Mouse (Mus musculus) embryonic facial prominence, embryonic 11.5 days (tissue): ENCODE data around the gene Dusp2. TPM values are rescaled to one million over a fixed set of nuclear protein-coding genes. Genes with fewer than 3 reads are reported as not detected.

Experiments used
- ATAC-seq: fragments of 200-750 bp; cut with Nextera tagmentation; replicated peaks from 2 replicates; pipeline ENCODE4 v1.8.0; 2017; ENCODE audit warnings: low read depth; ENCODE audit not compliant: insufficient number of reproducible peaks, low FRiP score, low TSS enrichment
- DNase-seq: peaks from one replicate; pipeline ENCODE4 v3.0.0-alpha.2; 2015; ENCODE audit warnings: low spot score
- H3K27ac ChIP-seq: fragments of 300-500 bp; sonication (generic); replicated peaks from 2 replicates; pipeline ENCODE4 v1.5.1; 2014; ENCODE audit warnings: mild to moderate bottlenecking, low read depth, low read length, control low read depth
- H3K27me3 ChIP-seq: fragments of 300-500 bp; sonication (generic); 2 replicates; pipeline ENCODE4 v1.6.1; 2014; ENCODE audit warnings: mild to moderate bottlenecking, low read length, moderate library complexity, mixed read lengths; ENCODE audit not compliant: control insufficient read depth, insufficient read depth
- H3K36me3 ChIP-seq: fragments of 300-500 bp; sonication (generic); replicated peaks from 2 replicates; pipeline ENCODE4 v1.6.1; 2014; ENCODE audit warnings: low read depth, mild to moderate bottlenecking, low read length, moderate library complexity, mixed read lengths; ENCODE audit not compliant: control insufficient read depth, insufficient read depth
- H3K4me1 ChIP-seq: fragments of 300-500 bp; sonication (generic); 2 replicates; pipeline ENCODE4 v1.6.1; 2014; ENCODE audit warnings: low read length, mixed read lengths; ENCODE audit not compliant: control insufficient read depth, insufficient read depth
- H3K4me2 ChIP-seq: fragments of 300-500 bp; sonication (generic); 2 replicates; pipeline ENCODE4 v1.6.1; 2014; ENCODE audit warnings: low read depth, mild to moderate bottlenecking, control low read depth, low read length, moderate library complexity
- H3K4me3 ChIP-seq: fragments of 300-500 bp; sonication (generic); 2 replicates; pipeline ENCODE4 v1.5.1; 2014; ENCODE audit warnings: low read depth, low read length, control low read depth
- H3K9ac ChIP-seq: fragments of 300-500 bp; sonication (generic); replicated peaks from 2 replicates; pipeline ENCODE4 v1.6.1; 2014; ENCODE audit warnings: mild to moderate bottlenecking, control low read depth, low read length
- H3K9me3 ChIP-seq: fragments of 300-500 bp; sonication (generic); replicated peaks from 2 replicates; pipeline ENCODE4 v1.6.1; 2016; ENCODE audit warnings: mild to moderate bottlenecking, low read length, inconsistent platforms, mixed read lengths; ENCODE audit not compliant: control insufficient read depth
- WGBS: fragments of 180-500 bp; shearing (Covaris S2); extraction: QIAGEN DNeasy Blood & Tissue Kit; methylation state at CpG from one replicate; pipeline ENCODE4 v1.1.7; 2014; 5-methylcytosine and 5-hydroxymethylcytosine counted together
- polyA plus RNA-seq: library from polyadenylated mRNA; unstranded; fragments of >200 nt; fragmentation: Nextera tagmentation; extraction: Ambion mirVana; gene quantifications from 2 replicates; pipeline ENCODE4 v1.2.1, GENCODE M21; 2014

Dusp2 gene
- polyA plus RNA-seq, 1 experiment from 2014 or later, result 4.4 TPM

DNA sequence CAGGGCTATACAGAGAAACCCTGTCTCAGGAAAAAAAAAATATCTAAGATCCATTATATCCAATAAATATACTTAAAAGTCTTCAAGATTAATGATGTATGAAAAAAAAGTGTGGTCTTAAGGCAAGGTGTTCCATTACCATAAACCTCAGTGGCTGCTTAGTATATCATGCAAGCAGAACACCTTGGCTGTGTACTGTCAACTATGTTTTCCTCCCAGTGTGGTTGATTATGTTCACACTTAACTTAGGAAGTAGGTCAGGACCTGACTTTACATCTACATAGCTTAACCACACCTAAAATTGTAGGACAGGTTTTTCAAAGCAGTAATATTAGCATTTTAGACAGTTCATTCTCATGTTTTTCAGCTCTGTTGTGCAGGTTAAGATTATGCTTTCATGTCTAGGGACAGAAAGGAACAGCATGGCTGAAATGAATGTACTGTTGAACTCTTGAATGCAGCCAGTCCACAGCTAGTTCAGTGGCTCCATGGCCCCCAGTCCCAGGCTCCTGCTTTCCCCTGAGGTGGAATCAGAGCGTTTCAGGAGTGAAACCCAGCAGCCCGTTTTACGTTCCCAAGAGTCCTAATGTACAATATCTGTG lies 31.2 kb upstream of the Dusp2 start:
- DNase-seq, result no peak
- Histone ChIP-seq H3K4me1 (no peaks in the 10 kb centered on the region), H3K9me3 (no peaks in the 10 kb centered on the region), H3K4me3 (no peak overlapping the region), H3K27ac (no peak overlapping the region), H3K27me3 (no peaks in the 10 kb centered on the region), H3K9ac (no peak overlapping the region), H3K36me3 (no peaks in the 10 kb centered on the region; the same call in 1 of the 2 replicates), H3K4me2 (no peak overlapping the region)
- no peak for ATAC-seq
- WGBS, result 81% methylated on average over 3 of the region's 3 CpGs

DNA sequence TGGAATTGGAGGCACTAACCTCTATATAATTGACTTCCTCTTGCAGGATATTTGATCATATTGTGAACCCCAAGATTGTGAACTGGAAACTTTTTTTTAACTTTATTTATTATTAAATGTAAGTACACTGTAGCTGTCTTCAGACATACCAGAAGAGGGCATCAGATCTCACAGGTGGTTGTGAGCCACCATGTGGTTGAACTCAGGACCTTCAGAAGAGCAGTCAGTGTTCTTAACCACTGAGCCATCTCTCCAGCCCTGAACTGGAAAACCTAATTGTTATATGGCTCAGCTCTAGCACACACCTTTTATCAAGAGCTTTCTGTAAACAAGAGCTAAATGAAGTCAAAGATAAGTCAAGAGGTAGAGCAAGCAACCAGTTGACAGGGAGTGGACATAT lies 29.8 kb upstream of the Dusp2 start:
- Histone ChIP-seq H3K27me3 (no peaks in the 10 kb centered on the region), H3K9me3 (no peaks in the 10 kb centered on the region), H3K36me3 (no peaks in the 10 kb centered on the region), H3K4me1 (no peaks in the 10 kb centered on the region), H3K9ac (no peak overlapping the region), H3K4me2 (no peak overlapping the region), H3K4me3 (no peak overlapping the region), H3K27ac (no peak overlapping the region)
- DNase-seq (no peak), ATAC-seq (no peak)

DNA sequence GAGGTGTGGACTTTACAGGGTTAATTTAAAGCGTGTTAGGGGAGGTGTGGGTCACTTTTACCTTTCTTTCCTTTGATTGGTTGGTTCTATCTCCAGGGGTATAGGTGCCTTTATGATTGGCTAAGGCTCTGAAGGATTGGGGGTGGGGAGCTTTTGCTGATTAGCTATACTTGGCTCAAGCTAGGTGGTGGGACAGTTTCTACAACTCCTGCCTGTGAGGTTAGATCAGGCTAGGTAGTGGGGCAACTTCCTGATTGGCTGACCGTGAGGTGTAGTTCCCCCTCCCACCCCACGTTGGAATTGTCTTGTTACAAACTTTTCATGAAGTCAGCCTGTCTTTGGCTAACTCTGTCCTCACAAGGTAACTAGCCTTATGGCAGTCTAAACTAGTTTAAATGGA lies 28.8 kb upstream of the Dusp2 start:
- H3K36me3 ChIP-seq, result no peaks in the 10 kb centered on the region
- no peak overlapping the region for H3K9ac ChIP-seq
- DNase-seq, result no peak
- H3K27ac ChIP-seq, result no peak overlapping the region
- H3K4me1 ChIP-seq, result no peaks in the 10 kb centered on the region
- H3K4me2 ChIP-seq, result no peak overlapping the region
- 42% methylated on average over 3 of the region's 3 CpGs for WGBS
- no peaks in the 10 kb centered on the region for H3K9me3 ChIP-seq
- no peak overlapping the region for H3K4me3 ChIP-seq
- ATAC-seq, result no peak
- no peaks in the 10 kb centered on the region for H3K27me3 ChIP-seq

DNA sequence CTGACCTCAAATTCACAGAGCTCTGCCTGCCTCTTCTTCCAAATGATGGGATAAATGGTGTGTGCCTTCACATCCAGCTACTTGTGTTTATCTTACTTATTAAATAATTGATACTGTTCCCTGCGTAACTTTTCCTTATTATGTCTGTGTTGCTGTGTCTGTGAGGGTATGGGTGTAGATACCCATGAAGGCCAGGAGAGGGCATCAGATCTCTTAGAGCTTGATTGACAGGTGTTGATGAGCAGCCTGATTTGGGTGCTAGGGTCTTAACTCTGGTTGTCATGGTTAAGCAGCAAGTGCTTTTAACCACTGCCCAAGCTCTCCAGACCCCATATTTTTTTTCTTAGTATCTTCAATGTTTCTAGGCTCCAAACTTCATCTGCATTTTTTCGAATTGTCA lies 27.3 kb upstream of the Dusp2 start:
- Histone ChIP-seq H3K4me3 (no peak overlapping the region), H3K27me3 (no peaks in the 10 kb centered on the region), H3K36me3 (no peaks in the 10 kb centered on the region), H3K4me1 (no peaks in the 10 kb centered on the region), H3K9ac (no peak overlapping the region), H3K4me2 (no peak overlapping the region), H3K27ac (no peak overlapping the region), H3K9me3 (no peaks in the 10 kb centered on the region)
- no peak for DNase-seq
- ATAC-seq, result no peak
- 88% methylated on average over 2 of the region's 2 CpGs for WGBS

DNA sequence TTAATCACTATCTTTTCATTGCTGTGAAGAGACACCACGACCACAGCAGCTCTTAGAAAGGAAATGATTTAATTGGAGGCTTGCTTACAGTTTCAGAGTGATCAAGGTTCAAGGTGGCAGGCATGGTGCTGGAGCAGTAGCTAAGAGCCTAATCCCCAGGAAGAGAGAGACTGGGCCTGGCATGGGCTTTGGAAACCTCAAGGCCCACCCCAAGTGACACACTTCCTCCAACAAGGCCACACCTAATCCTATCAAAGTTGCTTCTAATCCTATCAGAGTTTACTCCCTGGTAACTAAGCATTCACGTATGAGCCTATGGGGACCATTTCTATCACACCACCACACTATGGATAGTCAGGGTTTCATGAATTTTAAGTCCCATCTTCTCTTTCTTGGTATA lies 25.7 kb upstream of the Dusp2 start:
- DNase-seq, result no peak
- ATAC-seq, result no peak
- Histone ChIP-seq H3K4me3 (no peak overlapping the region), H3K9ac (no peak overlapping the region), H3K4me2 (no peak overlapping the region), H3K9me3 (no peaks in the 10 kb centered on the region), H3K27me3 (no peaks in the 10 kb centered on the region), H3K27ac (no peak overlapping the region), H3K4me1 (no peaks in the 10 kb centered on the region), H3K36me3 (no peaks in the 10 kb centered on the region)
- WGBS, result 59% methylated on average over 2 of the region's 2 CpGs

DNA sequence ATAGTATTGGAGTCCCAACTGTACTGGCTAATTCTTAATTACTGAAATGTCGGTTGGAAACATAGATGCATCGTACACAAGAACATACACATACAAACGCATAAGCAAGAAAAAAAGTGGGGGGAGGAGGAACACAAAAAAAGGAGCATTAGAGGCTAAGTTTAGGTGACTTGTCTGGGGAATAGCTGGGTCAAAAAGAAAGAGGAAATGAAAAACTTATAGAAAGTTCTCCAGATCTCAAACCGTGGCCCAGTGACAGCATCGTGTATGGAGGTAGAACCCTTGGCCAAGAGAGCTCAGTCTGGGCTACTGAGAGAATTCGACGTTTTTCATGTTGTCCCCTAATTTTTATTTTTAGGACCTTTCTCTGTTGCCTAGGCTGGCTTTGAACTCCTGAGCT lies 25.3 kb upstream of the Dusp2 start:
- ATAC-seq (no peak), DNase-seq (no peak)
- Histone ChIP-seq H3K27ac (no peak overlapping the region), H3K4me3 (no peak overlapping the region), H3K4me1 (no peaks in the 10 kb centered on the region), H3K36me3 (no peaks in the 10 kb centered on the region), H3K9ac (no peak overlapping the region), H3K27me3 (no peaks in the 10 kb centered on the region), H3K9me3 (no peaks in the 10 kb centered on the region), H3K4me2 (no peak overlapping the region)
- WGBS, result 91% methylated on average over 7 of the region's 7 CpGs

DNA sequence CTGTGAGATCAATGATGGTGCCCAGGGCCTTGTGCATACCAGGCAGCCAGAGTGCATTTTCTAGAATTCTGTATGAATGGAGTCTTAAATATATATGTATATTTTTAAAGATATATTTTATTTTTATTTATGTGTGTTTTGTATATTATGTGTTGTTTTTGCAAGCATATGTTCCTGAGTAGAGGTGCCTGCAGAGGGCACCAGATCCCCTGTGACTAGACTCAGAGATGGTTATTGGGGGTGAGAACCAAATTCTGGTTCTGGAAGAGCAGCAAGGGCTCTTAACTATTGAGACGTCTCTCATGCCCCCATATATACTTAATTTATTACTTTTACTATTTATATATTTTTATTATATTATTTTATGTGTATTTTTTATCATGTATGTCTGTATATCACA lies 24.8 kb upstream of the Dusp2 start:
- no peaks in the 10 kb centered on the region for H3K9me3 ChIP-seq
- DNase-seq, result no peak
- H3K27me3 ChIP-seq, result no peaks in the 10 kb centered on the region
- no peak overlapping the region for H3K27ac ChIP-seq
- H3K4me3 ChIP-seq, result no peak overlapping the region
- H3K9ac ChIP-seq, result no peak overlapping the region
- no peak for ATAC-seq
- no peaks in the 10 kb centered on the region for H3K4me1 ChIP-seq
- no peak overlapping the region for H3K4me2 ChIP-seq
- H3K36me3 ChIP-seq, result no peaks in the 10 kb centered on the region
- 83% methylated on average over 1 of the region's 1 CpGs for WGBS

DNA sequence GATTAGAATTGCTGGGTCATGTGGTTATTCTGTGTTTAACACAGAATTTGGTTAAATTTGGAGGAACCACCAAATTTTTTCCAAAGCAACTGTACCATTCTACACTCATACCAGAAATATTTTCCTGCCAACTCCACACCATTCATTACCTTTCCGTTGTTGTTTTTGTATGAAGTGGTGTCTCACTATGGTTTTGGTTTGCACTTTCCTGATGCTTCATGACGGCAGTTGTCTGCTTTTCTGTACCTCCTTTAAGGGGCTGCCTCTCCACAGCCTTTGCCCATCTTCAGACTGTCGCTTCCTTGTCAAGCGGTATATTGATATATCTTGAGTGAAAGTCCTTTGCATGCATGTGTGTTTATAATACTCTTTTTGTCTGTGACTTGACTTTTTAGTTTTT lies 23.2 kb upstream of the Dusp2 start:
- H3K9me3 ChIP-seq, result no peaks in the 10 kb centered on the region
- ATAC-seq, result no peak
- no peak for DNase-seq
- no peak overlapping the region for H3K4me2 ChIP-seq
- H3K27me3 ChIP-seq, result no peaks in the 10 kb centered on the region
- WGBS, result 90% methylated on average over 4 of the region's 4 CpGs
- H3K36me3 ChIP-seq, result no peaks in the 10 kb centered on the region
- H3K4me3 ChIP-seq, result no peak overlapping the region
- H3K27ac ChIP-seq, result no peak overlapping the region
- H3K9ac ChIP-seq, result no peak overlapping the region
- no peaks in the 10 kb centered on the region for H3K4me1 ChIP-seq
